Mouse (Mus musculus) naive thymus-derived CD4-positive, alpha-beta T cell, adult 2 months (primary cell): ENCODE data around the gene 2810004N23Rik.

Source experiments
- DNase-seq: peaks from one replicate; pipeline ENCODE4 v3.0.0-alpha.2; 2011; ENCODE audit warnings: low read depth

The 2810004N23Rik gene

GRCm38 (mm10) chr8:124862321-124863162, at the start of gene 2810004N23Rik, which contains the start of gene Gnpat:
TSS of gene 2810004N23Rik (minus strand) at chr8:124863120.
TSS of gene Gnpat (plus strand) at chr8:124863033.
- DNase-seq: peak; percentile 95

GRCm38 (mm10) chr8:124911938-124912872, 49.3 kb upstream of the 2810004N23Rik start:
- DNase-seq: no peak

GRCm38 (mm10) chr8:124910349-124910748, 47.4 kb upstream of the 2810004N23Rik start:
- no peak for DNase-seq

GRCm38 (mm10) chr8:124909936-124910335, 47.0 kb upstream of the 2810004N23Rik start:
- DNase-seq: no peak

- no peak for DNase-seq
Observed at GRCm38 (mm10) chr8:124905482-124905881, 42.6 kb upstream of the 2810004N23Rik start.

GRCm38 (mm10) chr8:124903198-124903597, 40.3 kb upstream of the 2810004N23Rik start:
- no peak for DNase-seq

- no peak for DNase-seq
Observed at GRCm38 (mm10) chr8:124898251-124898905, 35.5 kb upstream of the 2810004N23Rik start.

- peak; percentile 98 for DNase-seq
Observed at GRCm38 (mm10) chr8:124897386-124898250, 34.7 kb upstream of the 2810004N23Rik start, which contains the start of the genes Exoc8 and Sprtn. TSS of gene Exoc8 (minus strand) at chr8:124897705. TSS of gene Sprtn (plus strand) at chr8:124897886.

GRCm38 (mm10) chr8:124896632-124897385, 33.9 kb upstream of the 2810004N23Rik start:
- peak; percentile 63 for DNase-seq

- DNase-seq: no peak
Observed at GRCm38 (mm10) chr8:124896010-124896631, 33.2 kb upstream of the 2810004N23Rik start.

- no peak for DNase-seq
Observed at GRCm38 (mm10) chr8:124892596-124892995, 29.7 kb upstream of the 2810004N23Rik start.

GRCm38 (mm10) chr8:124888385-124888784, 25.5 kb upstream of the 2810004N23Rik start:
- no peak for DNase-seq

GRCm38 (mm10) chr8:124878946-124879526, 16.1 kb upstream of the 2810004N23Rik start:
- no peak for DNase-seq

GRCm38 (mm10) chr8:124878141-124878540, 15.2 kb upstream of the 2810004N23Rik start:
- no peak for DNase-seq

GRCm38 (mm10) chr8:124872690-124873089, 9.8 kb upstream of the 2810004N23Rik start:
- DNase-seq: no peak

GRCm38 (mm10) chr8:124872081-124872480, 9.2 kb upstream of the 2810004N23Rik start:
- DNase-seq: no peak

- no peak for DNase-seq
Observed at GRCm38 (mm10) chr8:124871474-124871873, 8.6 kb upstream of the 2810004N23Rik start.

GRCm38 (mm10) chr8:124869708-124870107, 6.8 kb upstream of the 2810004N23Rik start:
- DNase-seq: no peak

- no peak for DNase-seq
Observed at GRCm38 (mm10) chr8:124867126-124867525, 4.2 kb upstream of the 2810004N23Rik start.
